Mouse (Mus musculus) mouse embryonic stem cell (cell line): ENCODE results near the gene H2-D1.

Experiments used
- in situ Hi-C, 2 experiments: fragments of 300-500 bp; cut with MboI; formaldehyde crosslinking; loops; 1 replicate in 1 of 2; 3 replicates in 1 of 2; pipeline ENCODE4 v1.14.3; 2019 to 2020; ENCODE audit warnings: low sequenced_read_pairs in 2 of 2, low pct_unique_long_range_greater_than_20kb in 1 of 2, mixed read lengths in 1 of 2; ENCODE audit not compliant: unreplicated experiment in 1 of 2

The H2-D1 gene

DNA sequence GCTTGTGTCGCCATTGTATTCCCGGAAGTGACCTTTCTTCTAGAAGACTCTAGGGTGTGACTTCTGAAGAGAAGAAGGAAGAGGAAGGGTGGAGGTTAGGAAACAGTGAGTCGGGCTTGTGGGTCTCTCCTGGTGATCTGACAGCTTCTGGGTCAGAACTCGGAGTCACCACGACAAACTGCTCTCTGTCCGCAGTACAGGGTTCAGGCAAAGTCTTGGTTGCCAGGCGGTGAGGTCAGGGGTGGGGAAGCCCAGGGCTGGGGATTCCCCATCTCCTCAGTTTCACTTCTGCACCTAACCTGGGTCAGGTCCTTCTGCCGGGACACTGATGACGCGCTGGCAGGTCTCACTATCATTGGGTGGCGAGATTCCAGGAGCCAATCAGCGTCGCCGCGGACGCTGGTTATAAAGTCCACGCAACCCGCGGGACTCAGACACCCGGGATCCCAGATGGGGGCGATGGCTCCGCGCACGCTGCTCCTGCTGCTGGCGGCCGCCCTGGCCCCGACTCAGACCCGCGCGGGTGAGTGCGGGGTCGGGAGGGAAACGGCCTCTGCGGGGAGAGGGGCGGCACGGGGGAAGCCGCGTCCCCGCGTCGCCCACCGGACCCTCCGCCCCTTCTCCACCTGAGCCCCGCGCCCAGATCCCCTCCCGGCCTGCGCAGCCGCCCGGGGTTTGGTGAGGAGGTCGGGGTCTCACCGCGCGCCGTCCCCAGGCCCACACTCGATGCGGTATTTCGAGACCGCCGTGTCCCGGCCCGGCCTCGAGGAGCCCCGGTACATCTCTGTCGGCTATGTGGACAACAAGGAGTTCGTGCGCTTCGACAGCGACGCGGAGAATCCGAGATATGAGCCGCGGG, at the start of gene H2-D1:
TSS of gene H2-D1 (plus strand) at position 67 of the 859 bp plus-strand sequence.
- in situ Hi-C loops, result loop anchor here in 1 of 2 experiments (5.0 kb wide), 1 partner anchor 39 kb away; no protein-coding TSS in a partner anchor

DNA sequence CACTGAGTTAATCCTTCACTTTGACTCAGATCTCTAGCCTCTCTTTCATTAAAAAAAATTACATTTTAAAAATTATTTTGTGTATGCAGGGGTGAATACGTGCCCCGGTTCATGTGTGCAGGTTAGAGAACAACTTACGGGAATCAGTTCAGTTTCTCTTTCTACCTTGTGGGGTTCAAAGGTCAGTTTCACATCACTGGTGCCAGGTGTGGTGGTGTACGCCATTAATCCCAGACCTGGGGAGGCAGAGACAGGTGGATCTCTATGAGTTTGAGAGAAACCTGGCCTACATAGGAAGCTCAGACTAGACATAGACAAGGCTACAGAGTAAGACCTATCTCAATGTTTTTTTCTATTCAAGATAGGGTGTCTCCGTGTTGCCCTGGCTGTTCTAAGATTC, 49.5 kb upstream of the H2-D1 start:
- in situ Hi-C loops, result no loop called here

DNA sequence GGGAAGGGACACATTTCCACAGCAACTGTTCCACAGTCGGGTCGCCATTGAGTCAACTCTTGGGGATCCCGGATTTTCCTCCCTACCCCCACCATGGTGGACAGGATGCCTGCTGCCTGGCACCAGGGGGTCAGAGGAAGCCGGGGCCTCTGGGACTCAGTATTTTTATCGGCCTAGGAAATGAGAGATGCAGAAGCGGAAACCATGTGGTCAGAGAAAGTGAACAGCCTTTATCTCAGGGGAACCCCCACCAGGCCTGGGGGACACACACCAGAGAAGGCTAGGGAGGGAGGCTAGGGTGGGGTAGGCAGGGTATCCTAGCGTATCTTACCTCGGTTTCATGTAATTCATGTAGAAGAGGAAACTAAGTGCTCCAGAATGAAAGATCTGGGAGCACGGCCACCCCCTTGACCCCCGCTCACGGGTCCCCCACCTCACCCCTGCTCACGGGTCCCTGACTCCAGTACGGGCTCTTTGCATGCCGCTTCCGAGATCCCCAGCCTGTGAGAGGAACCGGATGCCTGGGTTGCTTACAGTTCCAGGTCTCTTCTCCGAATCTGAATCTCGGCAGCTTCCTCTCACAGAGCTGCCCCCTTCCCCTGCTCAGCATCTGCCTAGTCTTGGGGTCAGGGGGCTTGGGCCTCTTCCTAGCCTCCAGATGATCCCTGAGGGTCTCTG, 43.9 kb upstream of the H2-D1 start:
- in situ Hi-C loops, result no loop called here

DNA sequence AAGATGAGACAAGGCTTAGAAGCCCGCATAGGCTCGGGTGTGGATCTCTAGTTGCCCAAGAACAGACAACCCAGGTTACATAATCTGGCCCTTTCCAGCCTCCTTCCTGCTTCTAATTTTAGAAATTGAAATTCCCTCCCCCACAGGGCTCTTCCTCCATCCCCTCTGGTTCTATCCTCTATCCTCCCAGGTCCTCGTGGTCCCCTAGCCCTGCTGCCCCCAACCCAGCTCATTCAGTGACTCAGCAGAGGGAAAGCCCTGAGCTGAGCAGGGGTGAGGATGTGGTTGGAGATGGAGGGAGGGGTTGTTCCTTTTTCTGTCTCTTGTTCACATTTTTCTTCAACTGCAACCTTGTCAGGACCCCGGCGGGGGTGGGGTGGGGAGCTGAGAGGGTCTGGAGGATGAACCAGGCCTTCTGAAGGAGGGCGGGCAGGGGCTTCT, 42.9 kb upstream of the H2-D1 start:
- in situ Hi-C loops, result no loop called here

DNA sequence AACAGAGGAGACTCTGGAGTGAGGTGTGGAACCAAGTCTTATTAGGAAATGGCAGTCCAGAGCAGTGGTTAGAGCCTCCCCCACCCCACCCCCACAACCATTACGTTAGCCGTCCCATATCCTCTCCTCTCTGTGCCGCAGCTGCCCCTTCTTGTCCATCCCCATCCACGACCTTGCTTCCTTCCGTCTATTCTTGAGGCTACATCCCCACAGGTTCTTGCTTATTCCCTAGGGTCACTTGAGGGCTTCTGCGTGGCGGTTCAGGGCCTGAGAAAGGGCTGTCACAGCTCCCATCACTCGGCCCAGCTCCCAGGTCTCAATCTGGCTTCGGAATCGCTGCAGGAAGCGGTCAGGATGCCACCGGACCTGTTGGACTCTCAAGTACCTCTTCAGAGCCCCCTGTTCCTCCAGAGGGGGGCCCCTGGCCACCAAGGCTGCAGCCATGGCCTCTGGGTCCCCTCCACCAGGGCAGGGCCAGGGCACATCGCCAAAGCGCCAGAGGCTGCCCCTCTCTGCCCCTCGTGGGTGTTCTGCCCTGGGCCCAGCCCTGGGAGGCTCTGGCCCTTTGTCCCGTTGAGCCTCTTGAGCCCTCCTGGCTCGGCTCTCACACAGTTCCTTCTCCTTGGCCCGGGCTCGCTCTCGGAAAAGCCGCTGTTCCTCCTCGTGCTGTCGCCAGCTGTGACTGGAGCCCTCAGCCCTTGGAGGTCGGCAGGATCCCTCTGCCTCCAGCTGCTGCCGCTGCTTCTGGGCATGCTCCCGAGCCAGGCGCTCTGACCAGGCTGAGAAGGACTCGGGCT, 42.2 kb upstream of the H2-D1 start, which contains the start of gene Gm16181:
TSS of gene Gm16181 (plus strand) at position 679 of the 797 bp plus-strand sequence.
- in situ Hi-C loops, result no loop called here

DNA sequence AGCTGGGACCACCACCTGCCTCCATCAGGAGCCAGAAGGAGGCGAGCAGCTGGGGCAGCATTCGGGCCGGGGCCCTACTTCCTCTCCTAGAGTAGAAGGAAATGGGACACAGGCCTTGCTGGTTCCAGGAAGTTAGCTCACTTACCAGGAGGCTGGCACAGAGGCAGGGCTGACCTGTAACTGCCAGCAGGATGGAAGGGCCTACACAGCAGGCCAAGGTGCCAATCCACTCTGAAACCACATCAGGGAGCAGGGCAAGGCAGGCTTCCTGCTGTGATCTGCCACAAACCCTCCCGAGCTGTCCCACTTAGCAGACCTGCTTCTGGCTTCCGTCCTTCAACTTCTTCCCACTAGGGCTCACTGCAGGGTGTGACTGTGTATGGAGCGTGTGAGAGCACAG, 40.2 kb upstream of the H2-D1 start:
- in situ Hi-C loops, result no loop called here

DNA sequence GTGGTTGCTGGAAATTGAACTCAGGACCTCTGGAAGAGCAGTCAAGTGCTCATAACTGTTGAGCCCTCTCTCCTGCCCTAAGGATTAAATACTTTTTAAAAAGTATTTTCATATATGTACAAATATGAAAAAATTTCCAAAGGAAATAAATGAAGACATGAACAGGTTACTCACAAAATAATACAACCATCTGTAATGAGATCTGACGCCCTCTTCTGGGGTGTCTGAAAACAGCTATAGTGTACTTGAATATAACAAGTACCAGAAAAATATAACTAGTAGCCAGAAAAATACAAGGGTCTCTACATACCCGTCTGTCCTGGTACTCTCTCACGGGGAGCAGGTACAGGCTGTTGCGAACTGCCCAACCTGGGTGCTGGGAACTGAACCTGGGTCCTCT, 37.9 kb upstream of the H2-D1 start:
- in situ Hi-C loops, result no loop called here

DNA sequence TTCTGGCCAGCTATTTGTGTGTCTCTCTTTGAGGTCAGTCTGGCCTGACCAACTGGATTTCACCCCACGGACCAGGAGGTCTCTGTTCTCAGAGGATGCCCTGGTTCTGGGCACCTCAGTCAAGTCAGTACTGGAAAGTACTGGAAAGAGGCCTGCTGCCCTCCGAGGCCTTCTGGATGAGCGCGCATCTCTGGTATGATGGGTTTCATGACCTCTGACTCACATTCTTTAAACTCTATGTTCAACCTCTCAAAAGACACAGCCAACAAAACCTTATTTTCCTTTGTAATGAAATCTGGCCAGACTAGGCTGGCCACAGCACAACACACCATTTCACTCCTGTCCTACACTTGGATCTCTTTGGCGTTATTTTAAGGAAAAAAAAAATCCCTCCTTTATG, 37.1 kb upstream of the H2-D1 start:
- in situ Hi-C loops, result no loop called here

DNA sequence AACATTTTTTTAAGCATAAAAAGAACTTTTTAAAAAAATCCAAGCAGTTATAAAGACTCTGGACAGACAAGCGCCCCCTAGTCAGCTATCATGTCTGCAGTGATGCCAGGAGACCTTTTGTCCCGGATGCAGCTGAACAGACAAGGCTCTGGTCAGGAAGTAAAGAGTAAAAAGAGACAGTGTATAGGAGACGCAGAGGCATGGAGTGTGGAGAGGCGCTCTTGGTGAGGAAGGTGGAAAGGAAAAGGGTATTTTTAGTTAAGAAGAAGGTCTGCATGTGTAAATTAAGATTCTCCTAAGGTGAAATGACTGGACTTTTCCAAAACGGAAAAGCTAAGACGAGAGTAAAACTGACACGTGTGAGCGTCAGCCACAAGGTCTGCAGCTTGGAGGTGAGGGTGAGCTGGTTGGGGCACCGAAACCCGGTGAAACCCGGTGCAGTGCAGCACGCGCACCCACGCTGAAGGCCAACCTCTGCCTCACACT, 35.9 kb upstream of the H2-D1 start:
- in situ Hi-C loops, result no loop called here

DNA sequence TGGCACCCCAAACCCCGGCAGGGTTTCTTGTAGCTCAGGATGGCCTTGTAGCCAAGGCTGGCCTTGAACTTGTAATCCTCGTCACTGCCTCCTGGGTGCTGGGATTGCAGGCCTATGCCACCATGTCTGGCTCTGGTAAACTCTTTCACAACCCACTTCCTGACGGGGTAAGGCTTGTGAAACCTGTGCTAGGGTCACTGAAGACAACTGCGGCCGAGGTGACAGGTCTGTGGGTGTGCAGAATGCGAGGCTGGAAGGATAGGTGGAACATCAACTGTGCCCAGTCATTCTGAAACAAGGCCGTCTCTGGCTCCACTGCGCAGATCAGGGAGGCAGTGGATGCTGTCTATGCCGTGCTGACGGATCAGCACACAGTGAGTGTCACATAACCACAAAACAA, 31.5 kb upstream of the H2-D1 start:
- in situ Hi-C loops, result loop anchor here (5.0 kb wide), 2 partner anchors 54 to 64 kb away; partner anchors contain the start of gene Aif1 (in 1 of the 2)

DNA sequence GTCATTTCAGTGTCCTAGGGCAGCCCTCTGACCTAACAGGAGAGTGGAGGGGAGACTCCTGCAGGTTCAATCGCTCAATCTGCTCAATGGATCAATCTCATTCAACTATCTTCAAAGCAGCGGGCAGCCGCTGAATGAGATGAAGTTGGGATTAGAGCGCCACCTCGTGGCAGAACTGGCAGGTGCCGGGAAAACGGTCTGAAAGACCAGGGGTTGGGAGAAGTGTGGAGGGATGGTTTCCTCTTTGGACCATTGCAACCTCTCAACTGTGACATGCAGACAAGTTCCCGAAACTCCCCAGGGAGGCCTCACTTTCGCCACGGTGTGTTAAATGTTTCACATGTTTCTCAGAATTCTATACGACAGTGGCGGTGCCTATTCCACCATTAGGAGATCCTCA, 30.5 kb upstream of the H2-D1 start:
- in situ Hi-C loops, result loop anchor here (5.0 kb wide), 2 partner anchors 55 to 65 kb away; partner anchors contain the start of gene Aif1 (in 1 of the 2)

DNA sequence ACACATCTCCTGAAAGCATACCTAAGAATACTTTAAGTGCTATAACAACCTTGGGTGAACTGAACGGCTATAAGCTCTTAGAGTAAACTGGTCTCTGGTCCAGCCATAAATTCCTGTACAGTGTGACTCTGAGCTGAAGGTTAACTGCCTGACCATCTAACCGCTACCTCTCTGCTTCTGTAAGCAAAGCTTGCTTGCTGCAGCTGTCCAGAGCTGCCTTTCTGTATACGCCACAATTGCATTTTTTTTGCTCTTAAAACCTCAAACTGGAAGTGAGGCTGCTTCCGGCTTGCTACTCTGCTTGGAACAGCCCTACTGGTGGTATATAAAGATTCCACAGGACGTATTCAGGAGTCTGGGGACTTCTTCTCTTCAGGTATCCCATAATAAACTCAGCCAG, 29.9 kb upstream of the H2-D1 start:
- in situ Hi-C loops, result loop anchor here (5.0 kb wide), 2 partner anchors 55 to 65 kb away; partner anchors contain the start of gene Aif1 (in 1 of the 2)

DNA sequence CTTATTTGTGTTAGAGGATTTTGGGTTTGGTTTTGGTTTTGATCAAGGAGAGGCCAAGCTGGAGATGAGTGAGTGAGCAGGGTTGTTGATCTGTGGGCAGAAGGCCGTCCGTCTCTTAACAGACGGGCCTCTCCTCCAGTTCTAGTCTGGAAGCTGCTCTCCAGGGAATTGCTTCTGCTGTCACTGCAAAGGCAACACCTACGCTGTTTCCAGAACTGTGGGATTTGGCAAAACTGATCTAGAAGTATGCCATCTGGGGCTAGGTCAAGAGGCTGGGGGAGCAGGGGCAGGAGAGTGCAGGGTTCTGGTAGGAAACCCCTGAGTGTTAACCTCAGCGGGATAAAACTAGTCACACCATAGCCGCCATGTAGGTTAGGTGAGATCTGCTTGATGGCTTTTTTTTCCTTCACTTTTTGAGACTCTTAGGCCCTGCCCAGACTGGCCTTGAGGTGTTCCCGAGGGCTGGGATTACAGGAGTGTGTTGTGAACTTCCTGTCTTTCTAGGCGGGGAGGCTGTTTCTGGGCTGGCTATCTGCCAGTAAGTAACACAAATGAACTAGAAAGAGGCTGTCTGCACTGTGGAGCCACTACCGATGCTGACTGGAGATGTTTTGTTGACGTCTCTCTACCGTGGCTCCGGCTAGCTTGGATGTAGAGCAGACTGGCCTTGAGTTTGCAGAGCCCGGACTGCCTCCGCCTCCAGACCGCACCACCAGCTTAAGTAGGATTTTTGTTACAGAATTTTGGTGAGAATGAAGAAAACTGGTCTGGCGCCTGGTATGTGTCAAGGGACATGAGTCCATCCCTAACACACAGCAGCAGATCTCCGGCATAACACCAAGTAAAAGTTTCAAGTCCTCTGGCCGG, 29.2 kb upstream of the H2-D1 start, which contains the start of gene Atp6v1g2:
TSS of gene Atp6v1g2 (plus strand) at position 547 of the 867 bp plus-strand sequence.
- in situ Hi-C loops, result loop anchor here (5.0 kb wide), 2 partner anchors 56 to 66 kb away; partner anchors contain the start of gene Aif1 (in 1 of the 2)

DNA sequence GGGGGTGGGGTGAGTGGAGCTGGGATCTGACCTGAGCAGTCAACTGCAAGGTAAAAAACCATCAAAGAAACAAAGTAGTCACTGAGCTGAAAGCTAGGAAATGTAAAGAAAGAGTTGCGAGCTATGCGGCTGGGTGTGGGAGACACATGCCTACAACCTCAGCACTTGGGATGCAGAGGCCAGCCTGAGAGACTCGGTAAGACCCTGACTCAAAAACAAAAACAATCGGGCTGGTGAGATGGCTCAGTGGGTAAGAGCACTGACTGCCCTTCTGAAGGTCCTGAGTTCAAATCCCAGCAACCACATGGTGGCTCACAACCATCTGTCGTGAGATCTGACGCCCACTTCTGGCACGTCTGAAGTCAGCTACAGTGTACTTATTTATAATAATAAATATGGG, 28.4 kb upstream of the H2-D1 start:
- in situ Hi-C loops, result loop anchor here (5.0 kb wide), 2 partner anchors 57 to 67 kb away; partner anchors contain the start of gene Aif1 (in 1 of the 2)

DNA sequence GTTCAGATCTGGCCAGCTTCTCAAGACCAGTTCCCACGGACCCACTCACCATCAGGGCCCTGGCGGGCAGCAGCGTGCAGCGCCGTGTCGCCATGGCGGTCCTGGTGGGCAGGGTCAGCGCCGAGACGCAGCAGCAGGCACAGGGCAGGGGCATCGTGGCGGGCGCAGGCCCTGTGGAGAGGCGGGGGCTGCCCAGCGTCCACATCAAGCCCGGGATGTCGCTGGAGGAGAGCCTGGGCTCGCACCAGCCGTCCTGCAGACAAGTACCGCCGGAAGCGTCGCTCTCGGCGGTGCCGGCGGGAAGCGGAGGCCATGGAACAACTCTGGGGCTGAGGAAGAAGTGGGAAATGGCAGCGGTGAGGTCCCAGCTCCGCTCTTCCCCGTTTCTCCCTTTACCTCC, 27.6 kb upstream of the H2-D1 start:
- in situ Hi-C loops, result loop anchor here (5.0 kb wide), 2 partner anchors 58 to 68 kb away; partner anchors contain the start of gene Aif1 (in 1 of the 2)

DNA sequence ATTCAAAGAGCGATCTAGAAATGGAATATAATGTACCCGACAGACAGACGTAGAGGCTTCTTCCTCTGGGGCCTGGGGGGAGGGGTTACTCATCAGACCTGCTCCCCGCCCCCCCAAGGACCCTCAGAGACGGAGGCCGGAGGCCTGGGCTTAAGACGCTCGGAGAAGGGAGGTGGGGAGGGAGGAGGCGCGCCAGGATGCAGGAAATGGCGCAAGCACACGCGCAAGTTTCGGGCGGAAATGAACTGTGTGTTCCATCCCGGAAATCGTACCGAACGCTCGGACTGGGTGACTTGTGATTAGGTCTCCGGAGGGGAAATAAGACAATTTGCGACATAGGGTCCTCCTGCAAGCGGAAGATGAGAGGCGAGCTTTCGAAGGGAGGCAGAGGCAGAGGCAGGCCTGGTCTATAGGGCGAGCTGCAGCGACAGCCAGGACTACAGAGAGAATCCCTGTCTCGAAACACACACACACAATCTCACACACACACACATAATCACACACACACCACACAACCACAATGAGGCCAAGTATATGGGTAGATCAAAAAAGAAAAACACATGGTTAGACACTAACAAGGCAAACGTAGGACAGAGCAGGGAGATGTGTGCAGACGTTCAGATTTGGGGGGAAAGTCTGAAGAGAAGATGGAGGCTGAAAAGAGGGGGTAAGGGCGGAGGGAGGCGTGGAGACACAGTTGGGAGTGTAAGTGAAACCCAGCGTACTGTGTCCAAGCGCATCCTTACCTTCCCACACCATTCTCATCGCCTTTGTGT, 26.7 kb upstream of the H2-D1 start, which contains the start of gene Nfkbil1:
TSS of gene Nfkbil1 (minus strand) at position 179 of the 776 bp plus-strand sequence.
- in situ Hi-C loops, result no loop called here

DNA sequence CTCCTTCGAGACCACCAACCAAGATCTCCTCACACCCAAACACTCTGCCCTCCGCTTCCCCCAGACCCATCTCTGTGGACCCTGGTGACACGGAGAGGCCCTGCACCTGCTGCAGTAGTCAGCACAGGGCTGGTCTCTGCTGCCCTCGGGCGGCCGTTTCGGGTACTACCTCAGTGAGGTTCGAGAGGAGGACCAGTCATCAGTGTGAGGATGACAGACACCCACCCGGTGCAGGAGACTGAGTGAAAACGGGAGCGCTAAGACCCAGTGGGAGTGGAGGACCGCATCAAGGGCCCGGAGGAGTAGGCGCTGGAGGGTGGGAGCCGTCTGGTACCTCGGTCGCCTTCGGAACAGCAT, 26.2 kb upstream of the H2-D1 start:
- in situ Hi-C loops, result no loop called here
